ENCODE assay signal across 8 mouse cellular contexts in the genomic region with DNA sequence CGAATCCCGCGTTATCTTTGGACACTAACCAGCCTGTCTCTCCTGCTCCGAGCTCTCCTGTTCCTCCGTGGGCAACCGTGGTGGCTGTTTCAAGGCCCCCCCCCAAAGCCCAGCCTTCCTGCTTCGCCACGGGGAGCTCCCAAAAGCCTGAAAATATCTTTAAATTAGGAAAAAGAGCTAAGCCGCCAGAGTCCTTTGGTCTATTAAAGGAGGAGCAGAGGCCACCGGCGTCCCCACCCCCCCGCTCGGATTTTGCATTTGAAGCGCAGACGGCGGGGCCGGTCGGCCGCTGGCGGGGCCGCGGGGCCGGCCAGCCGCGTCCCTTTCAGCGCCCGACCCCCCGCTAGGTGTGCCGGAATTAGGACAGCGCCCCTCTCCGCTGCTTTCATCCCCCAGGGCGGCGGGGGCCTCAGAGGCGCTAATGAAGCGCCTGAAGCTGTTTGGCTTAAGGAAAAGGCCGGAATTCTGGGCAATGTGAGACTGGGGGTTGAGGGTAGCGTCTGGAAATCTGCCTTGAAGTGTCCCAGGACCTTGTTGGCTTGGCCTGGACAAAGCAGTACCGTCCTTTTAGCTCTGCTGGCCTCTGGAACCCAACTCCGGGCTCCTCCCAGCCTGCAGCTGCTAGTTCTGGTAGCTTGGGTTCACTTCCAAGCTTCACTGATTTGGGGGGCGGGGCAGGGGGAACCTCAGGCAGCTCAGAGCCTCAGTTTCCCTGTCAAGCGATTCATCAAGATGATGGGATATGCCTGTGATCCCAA. TPM values are rescaled to one million over a fixed set of nuclear protein-coding genes. Genes with fewer than 3 reads are reported as not detected.
DNase-seq lines count a peak whose midpoint lies in the region; ATAC-seq and TF ChIP-seq lines count a peak whose summit lies in the region.

No protein-coding gene starts in this region.

- H3K4me3 ChIP-seq in forebrain, embryonic 10.5 days = peak overlapping the region; percentile 84
- peak overlapping the region; percentile 61 for H3K4me3 ChIP-seq in intestine, postnatal 0 days (ENCODE audit: low read depth, low read length)
- peak overlapping the region; percentile 66 for H3K4me3 ChIP-seq in neural tube, embryonic 12.5 days

- peak; percentile 33 for DNase-seq in gastrocnemius, postnatal 10 days
- no peak for DNase-seq in gastrocnemius, postnatal 25 days
- peak; percentile 41 for DNase-seq in Muller cell, postnatal 12 days (ENCODE audit: inconsistent ontology term)
- peak; percentile 68 for DNase-seq in forebrain, embryonic 10.5 days (ENCODE audit: extremely low spot score, low spot score)

- no peaks in the 10 kb centered on the region for H3K36me3 ChIP-seq in forebrain, embryonic 10.5 days (replicated peaks)
- no peaks in the 10 kb centered on the region for H3K36me3 ChIP-seq in intestine, postnatal 0 days (ENCODE audit: control insufficient read depth, insufficient read depth)
- no peaks in the 10 kb centered on the region for H3K36me3 ChIP-seq in neural tube, embryonic 12.5 days

- H3K4me1 ChIP-seq in forebrain, embryonic 10.5 days = peaks cover 32% of the 10 kb centered on the region
- H3K4me1 ChIP-seq in intestine, postnatal 0 days (replicated peaks; ENCODE audit: control insufficient read depth, insufficient read depth, low read length) = peaks cover 10% of the 10 kb centered on the region; the same call in 1 of the 2 replicates
- H3K4me1 ChIP-seq in neural tube, embryonic 12.5 days = peaks cover 22% of the 10 kb centered on the region

- no peak for TF ChIP-seq CTCF in intestine, postnatal 0 days (IDR thresholded peaks at IDR 0.05; ENCODE audit: low read depth)

- H3K4me2 ChIP-seq in intestine, postnatal 0 days (replicated peaks; ENCODE audit: low read depth) = peak overlapping the region; percentile 86
- H3K4me2 ChIP-seq in neural tube, embryonic 12.5 days (replicated peaks) = peak overlapping the region; percentile 92

- peak overlapping the region; percentile 92 for H3K27ac ChIP-seq in forebrain, embryonic 10.5 days
- H3K27ac ChIP-seq in intestine, postnatal 0 days (ENCODE audit: low read depth, low read length) = no peak overlapping the region
- H3K27ac ChIP-seq in neural tube, embryonic 12.5 days = no peak overlapping the region

- peaks cover 59% of the 10 kb centered on the region for H3K27me3 ChIP-seq in forebrain, embryonic 10.5 days (ENCODE audit: poor library complexity, severe bottlenecking)
- H3K27me3 ChIP-seq in intestine, postnatal 0 days (replicated peaks; ENCODE audit: control insufficient read depth, insufficient read depth, low read length) = peaks cover 32% of the 10 kb centered on the region
- H3K27me3 ChIP-seq in neural tube, embryonic 12.5 days (replicated peaks) = peaks cover 13% of the 10 kb centered on the region

- under 1% methylated on average over 41 of the region's 41 CpGs for WGBS in forebrain, embryonic 10.5 days
- 2% methylated on average over 41 of the region's 41 CpGs for WGBS in intestine, postnatal 0 days
- WGBS in neural tube, embryonic 12.5 days = 1% methylated on average over 41 of the region's 41 CpGs

- peaks cover 4% of the 10 kb centered on the region; the same call in 1 of the 2 replicates for H3K9me3 ChIP-seq in forebrain, embryonic 10.5 days
- H3K9me3 ChIP-seq in intestine, postnatal 0 days (ENCODE audit: control insufficient read depth) = no peaks in the 10 kb centered on the region
- H3K9me3 ChIP-seq in neural tube, embryonic 12.5 days = no peaks in the 10 kb centered on the region

- no peak overlapping the region for H3K9ac ChIP-seq in intestine, postnatal 0 days (ENCODE audit: low read depth, low read length)
- H3K9ac ChIP-seq in neural tube, embryonic 12.5 days = peak overlapping the region; percentile 70

- ATAC-seq in intestine, postnatal 0 days = no peak
- ATAC-seq in neural tube, embryonic 12.5 days (ENCODE audit: low FRiP score, low read depth) = peak; percentile 14; the same call in 1 of the 2 replicates
- ATAC-seq in activated CD4-positive, CD25-positive, alpha-beta regulatory T cell, adult 4 months = no peak
- no peak for ATAC-seq in monocyte, adult 5-6 weeks (replicated peaks; ENCODE audit: insufficient number of reproducible peaks, low FRiP score, low TSS enrichment, poor library complexity, severe bottlenecking)

RNA-seq across cellular contexts. Expression of gene Adgrl1, which starts 23.6 kb away (rescaled TPM):
- total RNA-seq in gastrocnemius, postnatal 10 days (2021) = 10 to 100 TPM; 19.6 to 25.2 TPM
- total RNA-seq in gastrocnemius, postnatal 25 days (2021) = 10 to 100 TPM; 23.7 to 26.0 TPM
- polyA plus RNA-seq in forebrain, embryonic 10.5 days (2016; fragmentation: Nextera tagmentation; extraction: Ambion mirVana) = 11.1 and 12.5 TPM in 2 replicates
- polyA plus RNA-seq in intestine, postnatal 0 days (2015; fragmentation: Nextera tagmentation; extraction: Ambion mirVana) = 4.4 and 5.6 TPM in 2 replicates
- 34.8 and 37.0 TPM in 2 replicates for polyA plus RNA-seq in neural tube, embryonic 12.5 days (2016; fragmentation: Nextera tagmentation; extraction: Ambion mirVana)
- polyA plus RNA-seq in activated CD4-positive, CD25-positive, alpha-beta regulatory T cell, adult 4 months (2017; shearing (Covaris generic)) = 10 to 100 TPM in 1 of 2 experiments, 1 to 10 TPM in 1; 9.3 to 11.0 TPM
- total RNA-seq in monocyte, adult 5-6 weeks (2017) = 0.53 to 4.7 TPM (median 1.5 TPM) in 3 replicates
